Mouse (Mus musculus) limb, embryonic 12.5 days (tissue): ENCODE data around the gene Kcnk6. TPM values are rescaled to one million over a fixed set of nuclear protein-coding genes. Genes with fewer than 3 reads are reported as not detected.
"Not testable (repeated sequence)": the region's sequence is repeated elsewhere in the genome, so short reads cannot be mapped to it uniquely, and the experiment has no call there.

Experiments used
- ATAC-seq: fragments of 200-750 bp; cut with Nextera tagmentation; 2 replicates; pipeline ENCODE4 v1.8.0; 2017; ENCODE audit warnings: low read depth, moderate TSS enrichment; ENCODE audit not compliant: insufficient number of reproducible peaks, insufficient read depth, low FRiP score, low TSS enrichment
- H3K27ac ChIP-seq: fragments of 300-500 bp; sonication (generic); 2 replicates; pipeline ENCODE4 v1.5.1; 2016; ENCODE audit warnings: mild to moderate bottlenecking, moderate library complexity
- H3K27me3 ChIP-seq: fragments of 300-500 bp; sonication (generic); 2 replicates; pipeline ENCODE4 v1.6.1; 2016; ENCODE audit warnings: mild to moderate bottlenecking, moderate library complexity
- H3K36me3 ChIP-seq: fragments of 300-500 bp; sonication (generic); 2 replicates; pipeline ENCODE4 v1.6.1; 2016; ENCODE audit warnings: mild to moderate bottlenecking, moderate library complexity
- H3K4me1 ChIP-seq: fragments of 300-500 bp; sonication (generic); replicated peaks from 2 replicates; pipeline ENCODE4 v1.6.1; 2016
- H3K4me2 ChIP-seq: fragments of 300-500 bp; sonication (generic); 2 replicates; pipeline ENCODE4 v1.6.1; 2016; ENCODE audit warnings: mild to moderate bottlenecking, moderate library complexity
- H3K4me3 ChIP-seq: fragments of 300-500 bp; sonication (generic); replicated peaks from 2 replicates; pipeline ENCODE4 v1.5.1; 2016; ENCODE audit warnings: mild to moderate bottlenecking
- H3K9ac ChIP-seq: fragments of 300-500 bp; sonication (generic); replicated peaks from 2 replicates; pipeline ENCODE4 v1.6.1; 2016; ENCODE audit warnings: mild to moderate bottlenecking, moderate library complexity
- H3K9me3 ChIP-seq: fragments of 300-500 bp; sonication (generic); 2 replicates; pipeline ENCODE4 v1.6.1; 2016; ENCODE audit warnings: mild to moderate bottlenecking, moderate library complexity
- WGBS: fragments of 180-500 bp; shearing (Covaris S2); methylation state at CpG from one replicate; pipeline ENCODE4 v1.1.7; 2016; 5-methylcytosine and 5-hydroxymethylcytosine counted together
- polyA plus RNA-seq: library from polyadenylated mRNA; unstranded; fragments of >200 nt; fragmentation: Nextera tagmentation; extraction: Ambion mirVana; gene quantifications from 2 replicates; pipeline ENCODE4 v1.2.1, GENCODE M21; 2016

Gene Kcnk6
- polyA plus RNA-seq, 1 experiment from 2014 or later = 1.0 TPM

DNA sequence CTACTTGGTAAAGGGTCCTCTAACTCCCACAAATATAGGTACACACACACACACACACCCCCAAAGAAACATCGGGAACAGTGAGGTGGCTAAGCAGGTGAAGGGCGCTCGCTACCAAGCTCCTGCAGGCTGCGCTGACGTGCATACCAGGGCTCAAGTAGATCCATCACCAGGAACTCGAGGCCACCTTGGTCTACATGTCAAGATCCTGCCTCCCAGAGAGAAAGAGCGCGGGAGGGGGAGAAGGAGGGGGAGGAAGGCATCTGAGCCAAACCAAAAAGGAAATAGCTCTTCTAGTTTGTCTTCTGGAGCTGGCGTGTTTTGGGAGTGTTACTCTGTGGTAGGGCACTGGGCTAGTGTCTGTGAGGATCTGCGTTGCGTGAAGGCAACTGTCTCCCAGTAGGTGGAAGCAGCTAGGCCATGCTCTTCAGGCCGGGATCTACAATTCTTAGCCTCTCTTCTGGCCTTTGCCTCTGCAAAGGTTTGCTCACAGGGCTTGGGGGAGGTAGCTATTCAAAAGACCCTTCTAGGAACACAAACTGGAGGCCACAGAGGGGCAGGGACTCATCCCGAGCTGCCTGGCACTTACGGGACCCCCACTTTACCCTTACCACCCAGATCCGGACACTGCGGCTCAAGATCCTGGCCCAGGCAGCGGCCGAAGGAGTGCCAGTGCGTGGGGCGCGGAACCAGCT lies 14.5 kb upstream of the Kcnk6 start:
- peaks cover 16% of the 10 kb centered on the region for H3K4me1 ChIP-seq
- no peak overlapping the region for H3K9ac ChIP-seq
- WGBS = 88% methylated on average over 21 of the region's 21 CpGs
- H3K4me2 ChIP-seq = no peak overlapping the region
- H3K36me3 ChIP-seq = peaks cover 30% of the 10 kb centered on the region
- peaks cover 26% of the 10 kb centered on the region for H3K27me3 ChIP-seq
- H3K4me3 ChIP-seq = no peak overlapping the region
- H3K27ac ChIP-seq = no peak overlapping the region
- no peaks in the 10 kb centered on the region for H3K9me3 ChIP-seq
- ATAC-seq = no peak

DNA sequence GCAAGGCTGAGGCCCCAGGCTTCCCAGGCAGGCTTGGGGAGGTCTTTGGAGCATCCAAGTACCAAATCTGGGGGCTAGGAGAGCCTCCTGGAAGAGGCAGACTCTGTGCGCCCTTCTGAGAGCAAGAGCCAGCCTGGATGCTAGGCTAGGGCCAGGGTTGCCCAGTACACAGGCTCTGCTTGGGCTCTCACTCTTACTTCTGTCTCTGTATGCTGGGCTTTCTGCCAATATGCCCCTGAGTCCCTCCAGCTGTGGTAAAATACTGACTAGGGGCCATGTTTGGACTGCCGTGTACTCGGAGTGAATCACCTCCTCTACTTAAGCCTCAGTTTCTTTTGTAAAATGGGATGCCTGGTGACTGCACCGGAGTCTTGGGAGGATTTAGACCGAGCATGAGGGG lies 13.7 kb upstream of the Kcnk6 start:
- ATAC-seq = no peak
- WGBS = 89% methylated on average over 5 of the region's 5 CpGs

DNA sequence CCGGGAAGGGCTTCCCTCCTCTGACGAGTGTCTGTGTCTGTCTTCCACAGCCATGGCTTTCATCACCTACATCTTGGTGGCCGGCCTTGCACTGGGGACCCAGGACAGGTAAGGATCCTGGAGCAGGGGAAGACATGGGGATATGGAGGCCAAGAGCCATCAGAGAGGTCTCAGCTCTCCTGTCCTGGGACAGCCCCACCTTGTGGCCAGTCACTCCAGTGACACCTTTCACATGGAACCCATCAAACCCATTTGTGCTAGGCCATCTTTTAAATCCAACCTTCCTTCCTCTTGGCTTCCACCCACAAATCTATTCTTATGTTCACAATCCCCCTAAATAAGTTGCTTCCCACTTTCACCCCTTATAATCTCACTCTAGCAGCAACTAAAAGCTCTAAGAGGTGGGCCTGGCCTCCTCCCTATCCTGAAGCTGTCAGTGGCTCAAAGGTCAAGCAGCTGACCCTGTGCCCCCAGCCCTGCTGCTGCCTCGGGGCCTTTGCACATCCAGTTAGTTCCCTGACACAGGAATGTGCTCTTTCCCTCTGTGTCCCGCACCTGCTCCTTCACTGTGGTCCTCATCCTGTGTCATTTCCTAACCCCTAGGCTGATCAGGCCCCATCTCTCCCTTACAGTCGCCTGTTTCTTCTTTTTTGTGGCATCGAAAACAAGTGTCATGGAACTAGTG lies 12.6 kb upstream of the Kcnk6 start:
- Histone ChIP-seq H3K27ac (no peak overlapping the region), H3K9me3 (no peaks in the 10 kb centered on the region), H3K4me2 (no peak overlapping the region), H3K27me3 (peaks cover 26% of the 10 kb centered on the region), H3K9ac (no peak overlapping the region), H3K36me3 (peaks cover 35% of the 10 kb centered on the region), H3K4me1 (peaks cover 16% of the 10 kb centered on the region), H3K4me3 (no peak overlapping the region)
- no peak for ATAC-seq
- WGBS = 86% methylated on average over 7 of the region's 7 CpGs

More for the DNA sequence above, 13.7 kb upstream of the Kcnk6 start:
- Histone ChIP-seq H3K4me2 (no peak overlapping the region), H3K4me3 (no peak overlapping the region), H3K36me3 (peaks cover 32% of the 10 kb centered on the region), H3K27me3 (peaks cover 26% of the 10 kb centered on the region), H3K4me1 (peaks cover 16% of the 10 kb centered on the region), H3K9me3 (no peaks in the 10 kb centered on the region), H3K27ac (no peak overlapping the region), H3K9ac (no peak overlapping the region)

DNA sequence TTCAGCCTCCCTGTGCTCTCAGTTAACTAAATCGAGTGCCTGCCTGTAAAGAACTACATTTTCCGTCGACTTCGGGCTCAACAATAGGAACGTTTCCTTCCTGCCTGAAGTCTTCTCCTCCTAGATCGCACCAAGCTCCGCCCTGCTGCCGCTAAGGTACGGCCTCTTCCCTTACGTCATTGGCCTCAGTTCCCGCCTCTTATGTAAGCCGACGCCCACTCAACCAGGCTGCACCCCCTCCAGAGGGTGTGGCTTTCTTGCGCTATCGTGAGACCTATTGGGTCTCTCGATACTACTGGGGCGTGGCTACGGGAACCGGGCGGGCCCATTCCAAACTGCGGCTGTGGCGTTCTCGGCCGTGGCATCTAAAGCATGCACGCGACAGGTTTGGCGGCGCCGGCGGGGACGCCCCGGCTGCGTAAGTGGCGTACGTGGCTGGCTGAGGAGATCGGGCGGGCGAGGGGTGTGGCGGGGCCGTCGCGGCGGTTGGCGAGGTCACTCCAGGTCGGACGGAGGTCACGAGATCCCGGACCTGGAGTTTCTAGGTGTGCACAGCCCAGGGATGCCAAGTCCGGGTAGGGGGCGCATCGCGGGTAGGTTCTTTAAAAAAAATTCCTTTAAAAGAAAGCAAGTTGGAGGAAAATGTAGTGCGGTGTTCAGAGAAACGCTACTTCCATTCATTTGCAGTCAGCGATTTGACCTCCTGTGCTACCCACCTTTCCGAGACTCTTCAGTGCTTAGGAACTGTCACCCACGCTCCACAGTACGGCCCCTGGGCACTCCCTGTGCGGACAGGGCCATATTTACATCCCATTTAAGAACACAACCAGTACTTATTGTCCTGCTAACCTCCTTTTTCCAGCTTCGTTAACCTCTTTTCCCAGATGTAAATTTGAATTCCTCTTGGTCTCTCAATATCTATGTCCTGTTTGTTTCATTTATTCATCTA lies 6.0 kb upstream of the Kcnk6 start, which contains the start of gene Yif1b:
TSS of gene Yif1b (plus strand) at position 311 of the 949 bp plus-strand sequence.
- Histone ChIP-seq H3K4me3 (peak within 1 kb of the TSS; percentile 67), H3K27me3 (peaks cover 12% of the 10 kb centered on the region), H3K9ac (peak within 1 kb of the TSS; percentile 71), H3K36me3 (0 out of 2 replicates have a peak, but pooled peaks cover 5% of the 10 kb centered on the region), H3K27ac (peak within 1 kb of the TSS; percentile 86), H3K9me3 (no peaks in the 10 kb centered on the region), H3K4me2 (peak within 1 kb of the TSS; percentile 84), H3K4me1 (peaks cover 9% of the 10 kb centered on the region)
- under 1% methylated on average over 60 of the region's 60 CpGs for WGBS
- ATAC-seq = peak; percentile 94

DNA sequence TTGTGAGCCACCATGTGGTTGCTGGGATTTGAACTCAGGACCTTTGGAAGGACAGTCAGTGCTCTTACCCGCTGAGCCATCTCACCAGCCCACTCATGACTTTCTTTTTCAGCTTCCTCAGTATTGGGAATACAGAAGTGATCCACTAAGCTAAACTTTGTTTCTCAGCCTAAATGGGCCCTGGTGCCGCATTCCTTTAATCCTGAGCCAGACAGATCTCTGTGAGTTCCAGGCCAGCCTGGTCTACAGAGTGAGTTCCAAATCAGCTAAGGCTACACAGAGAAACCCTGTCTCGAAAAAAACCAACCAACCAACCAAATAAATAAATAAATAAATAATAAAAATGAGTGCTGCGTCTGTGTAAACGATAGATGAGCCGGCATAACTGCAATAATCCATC lies 5.3 kb upstream of the Kcnk6 start:
- H3K9ac ChIP-seq = peak overlapping the region; percentile 46
- 29% methylated on average over 6 of the region's 6 CpGs for WGBS

DNA sequence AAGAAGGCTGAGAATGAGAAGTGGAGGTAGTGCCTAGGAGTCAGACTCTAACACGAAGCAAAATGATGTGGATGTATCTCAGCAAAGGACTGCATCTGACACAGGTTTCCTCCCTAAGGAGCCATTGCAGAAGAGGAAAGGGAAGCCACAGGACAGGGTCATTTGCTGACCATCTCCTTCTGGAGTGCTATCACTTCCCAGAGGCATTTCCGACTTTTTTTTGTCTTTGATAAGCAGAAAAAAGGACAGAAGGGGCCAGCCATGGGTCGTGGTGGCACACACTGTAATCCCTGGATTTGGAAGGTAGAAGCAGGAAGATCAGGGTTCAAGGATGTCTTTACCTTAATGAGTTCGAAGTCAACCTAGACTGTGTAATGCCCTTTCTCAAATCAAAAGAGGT lies 4.3 kb upstream of the Kcnk6 start:
- 0 out of 2 replicates have a peak, but pooled peaks cover 5% of the 10 kb centered on the region for H3K36me3 ChIP-seq
- H3K4me1 ChIP-seq = peaks cover 12% of the 10 kb centered on the region
- H3K27ac ChIP-seq = no peak overlapping the region
- H3K27me3 ChIP-seq = peaks cover 29% of the 10 kb centered on the region
- ATAC-seq = no peak
- no peak overlapping the region for H3K9ac ChIP-seq
- H3K9me3 ChIP-seq = no peaks in the 10 kb centered on the region
- H3K4me3 ChIP-seq = no peak overlapping the region
- H3K4me2 ChIP-seq = no peak overlapping the region
- WGBS = 79% methylated on average over 4 of the region's 4 CpGs

More for the DNA sequence above, 5.3 kb upstream of the Kcnk6 start:
- Histone ChIP-seq H3K4me2 (peak overlapping the region; percentile 55), H3K4me3 (peak overlapping the region; percentile 67), H3K27ac (peak overlapping the region; percentile 86), H3K27me3 (peaks cover 19% of the 10 kb centered on the region)
- H3K4me1 ChIP-seq, H3K36me3 ChIP-seq, ATAC-seq, H3K9me3 ChIP-seq: not testable (repeated sequence)

DNA sequence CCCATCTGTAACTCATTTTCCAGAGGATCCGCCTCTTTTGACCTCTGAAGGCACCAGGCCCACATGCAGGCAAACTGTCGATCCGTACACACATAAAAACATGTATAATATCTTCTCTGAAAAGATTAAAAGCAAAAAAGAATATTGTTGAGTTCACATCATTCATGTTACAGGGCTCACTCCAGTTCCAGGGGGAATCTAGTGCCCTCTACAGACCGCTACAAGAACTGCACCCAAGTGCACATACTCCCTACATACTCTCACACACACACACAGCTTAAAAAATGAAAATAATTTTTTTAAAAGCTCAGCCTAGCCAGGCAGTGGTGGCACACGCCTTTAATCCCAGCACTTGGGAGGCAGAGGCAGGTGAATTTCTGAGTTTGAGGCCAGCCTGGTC lies 2.3 kb upstream of the Kcnk6 start:
- no peaks in the 10 kb centered on the region for H3K36me3 ChIP-seq
- H3K27ac ChIP-seq = no peak overlapping the region
- H3K4me1 ChIP-seq = peaks cover 12% of the 10 kb centered on the region
- 69% methylated on average over 5 of the region's 5 CpGs for WGBS
- no peak overlapping the region for H3K9ac ChIP-seq
- ATAC-seq = no peak
- no peaks in the 10 kb centered on the region for H3K9me3 ChIP-seq
- H3K4me3 ChIP-seq = no peak overlapping the region
- peaks cover 48% of the 10 kb centered on the region for H3K27me3 ChIP-seq
- H3K4me2 ChIP-seq = no peak overlapping the region

DNA sequence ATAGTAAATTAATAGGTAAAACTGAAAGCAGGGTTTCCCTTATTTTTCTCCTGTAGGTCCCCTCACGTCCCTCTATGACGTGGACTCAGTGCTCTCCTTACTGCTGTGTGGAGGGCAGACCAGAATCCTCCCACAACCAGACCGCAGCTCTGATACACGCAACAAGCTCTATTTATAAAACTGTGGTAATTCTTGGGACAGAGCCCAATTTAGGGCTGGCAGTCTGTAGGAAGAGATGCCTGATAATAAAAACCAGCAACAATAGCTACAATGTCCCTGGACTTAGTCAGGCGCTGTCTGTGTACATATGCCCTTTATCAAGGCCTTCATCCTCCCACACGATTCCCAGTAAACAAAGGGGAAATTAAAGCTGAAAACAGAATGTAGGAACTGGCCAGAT lies 1.4 kb upstream of the Kcnk6 start:
- H3K36me3 ChIP-seq = no peaks in the 10 kb centered on the region

DNA sequence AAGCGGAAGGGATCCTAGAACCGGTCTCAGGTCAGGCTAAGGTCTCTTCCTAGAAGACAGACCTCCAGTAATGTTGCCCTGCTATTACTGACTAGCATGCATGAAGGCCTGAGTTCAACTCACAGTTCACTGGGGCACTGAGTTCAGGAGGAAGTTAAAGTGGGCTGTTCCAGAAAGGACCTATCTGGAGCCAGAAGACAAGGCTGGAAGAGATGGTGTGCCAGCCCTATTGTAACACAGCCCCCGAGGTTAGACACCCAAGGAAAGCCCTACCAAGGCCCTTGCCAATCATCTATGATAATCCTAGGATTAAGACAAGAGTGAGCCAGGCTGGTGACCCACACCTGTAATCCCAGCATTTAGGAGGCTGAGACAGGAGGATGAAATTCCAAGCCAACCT lies 798 bp downstream of the Kcnk6 start:
- Histone ChIP-seq H3K9me3 (no peaks in the 10 kb centered on the region), H3K9ac (no peak overlapping the region), H3K36me3 (no peaks in the 10 kb centered on the region), H3K4me2 (peak overlapping the region; percentile 97), H3K4me1 (0 out of 2 replicates have a peak, but pooled peaks cover 3% of the 10 kb centered on the region), H3K4me3 (peak overlapping the region; percentile 60), H3K27ac (no peak overlapping the region), H3K27me3 (peaks cover 58% of the 10 kb centered on the region)
- WGBS = 51% methylated on average over 3 of the region's 3 CpGs
- no peak for ATAC-seq

More for the DNA sequence above, 1.4 kb upstream of the Kcnk6 start:
- ATAC-seq = no peak
- Histone ChIP-seq H3K9ac (no peak overlapping the region), H3K4me1 (peaks cover 5% of the 10 kb centered on the region), H3K27me3 (peaks cover 56% of the 10 kb centered on the region), H3K4me3 (no peak overlapping the region), H3K9me3 (no peaks in the 10 kb centered on the region), H3K4me2 (no peak overlapping the region), H3K27ac (no peak overlapping the region)
- WGBS = 82% methylated on average over 6 of the region's 6 CpGs

DNA sequence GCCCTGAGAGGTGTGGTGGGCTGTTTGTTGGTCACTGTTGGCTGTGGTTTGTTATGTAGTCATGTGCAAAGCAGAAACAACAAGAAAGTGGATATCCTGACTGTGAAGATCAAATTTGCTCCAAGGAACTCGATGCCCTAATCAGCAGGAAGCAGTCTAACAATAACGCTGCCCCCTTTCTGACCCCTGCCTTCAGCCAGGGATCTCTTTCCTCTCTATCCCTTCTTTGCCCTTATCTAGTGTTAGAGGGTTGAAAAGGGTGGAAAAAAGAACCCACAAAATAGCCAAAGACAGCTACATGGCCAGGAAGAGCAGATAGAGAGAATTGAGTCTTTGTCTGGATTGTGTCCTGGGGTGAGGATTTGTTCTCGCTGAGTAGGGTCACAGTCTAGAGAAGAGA lies 1.8 kb downstream of the Kcnk6 start:
- peaks cover 58% of the 10 kb centered on the region for H3K27me3 ChIP-seq

DNA sequence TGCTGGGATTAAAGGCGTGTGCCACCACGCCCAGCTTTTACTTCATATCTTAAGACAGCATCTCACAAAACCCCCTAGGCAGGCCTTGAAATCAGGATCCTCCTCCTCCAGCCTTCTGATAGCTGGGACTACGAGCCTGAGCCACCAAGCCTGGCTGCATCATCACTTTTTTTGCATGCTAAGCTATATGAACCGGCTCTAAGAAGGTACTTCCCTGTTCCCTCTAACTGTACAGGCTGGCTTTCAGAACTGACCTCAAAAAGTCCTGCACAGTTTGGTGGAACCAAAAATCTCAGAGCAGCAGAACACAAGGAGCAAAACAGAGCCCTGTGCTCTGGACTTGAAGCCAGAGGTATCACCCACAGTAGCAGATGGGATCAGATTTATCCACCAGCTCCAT lies 4.1 kb downstream of the Kcnk6 start:
- Histone ChIP-seq H3K36me3 (no peaks in the 10 kb centered on the region), H3K27me3 (peaks cover 45% of the 10 kb centered on the region), H3K4me1 (peaks cover 14% of the 10 kb centered on the region), H3K9ac (no peak overlapping the region), H3K9me3 (no peaks in the 10 kb centered on the region), H3K27ac (no peak overlapping the region), H3K4me3 (no peak overlapping the region), H3K4me2 (no peak overlapping the region)
- no peak for ATAC-seq
- 80% methylated on average over 4 of the region's 4 CpGs for WGBS

More for the DNA sequence above, 1.8 kb downstream of the Kcnk6 start:
- Histone ChIP-seq H3K4me3 (no peak overlapping the region), H3K9ac (no peak overlapping the region), H3K36me3 (no peaks in the 10 kb centered on the region), H3K27ac (no peak overlapping the region), H3K9me3 (no peaks in the 10 kb centered on the region), H3K4me2 (no peak overlapping the region), H3K4me1 (peaks cover 5% of the 10 kb centered on the region)
- 63% methylated on average over 3 of the region's 3 CpGs for WGBS
- no peak for ATAC-seq
